Mouse (Mus musculus) limb, embryonic 14.5 days (tissue): ENCODE measurements around the gene Gm20388. TPM values are rescaled to one million over a fixed set of nuclear protein-coding genes. Genes with fewer than 3 reads are reported as not detected.

Source experiments
- ATAC-seq: fragments of 200-750 bp; cut with Nextera tagmentation; 2 replicates; pipeline ENCODE4 v1.8.0; 2017; ENCODE audit warnings: low read depth, moderate number of reproducible peaks, moderate TSS enrichment; ENCODE audit not compliant: low FRiP score
- DNase-seq: peaks from one replicate; pipeline ENCODE4 v3.0.0-alpha.2; 2015; ENCODE audit warnings: low spot score
- H3K27ac ChIP-seq: fragments of 300-500 bp; sonication (generic); replicated peaks from 2 replicates; pipeline ENCODE4 v1.5.1; 2014; ENCODE audit warnings: low read depth, mild to moderate bottlenecking, low read length, moderate library complexity, mixed read lengths
- H3K27me3 ChIP-seq: fragments of 300-500 bp; sonication (generic); 2 replicates; pipeline ENCODE4 v1.6.1; 2014; ENCODE audit warnings: low read length, mixed read lengths; ENCODE audit not compliant: control insufficient read depth, insufficient read depth
- H3K36me3 ChIP-seq: fragments of 300-500 bp; sonication (generic); 2 replicates; pipeline ENCODE4 v1.6.1; 2014; ENCODE audit warnings: mild to moderate bottlenecking, low read length, moderate library complexity, mixed read lengths; ENCODE audit not compliant: control insufficient read depth, insufficient read depth
- H3K4me1 ChIP-seq: fragments of 300-500 bp; sonication (generic); 2 replicates; pipeline ENCODE4 v1.6.1; 2014; ENCODE audit warnings: antibody characterized with exemption, low read length, mixed read lengths; ENCODE audit not compliant: control insufficient read depth, insufficient read depth
- H3K4me2 ChIP-seq: fragments of 300-500 bp; sonication (generic); replicated peaks from 2 replicates; pipeline ENCODE4 v1.6.1; 2014; ENCODE audit warnings: low read depth, mild to moderate bottlenecking, low read length, moderate library complexity; ENCODE audit not compliant: severe bottlenecking
- H3K4me3 ChIP-seq: fragments of 300-500 bp; sonication (generic); replicated peaks from 2 replicates; pipeline ENCODE4 v1.5.1; 2014; ENCODE audit warnings: low read length
- H3K9ac ChIP-seq: fragments of 300-500 bp; sonication (generic); 2 replicates; pipeline ENCODE4 v1.6.1; 2014; ENCODE audit warnings: mild to moderate bottlenecking, low read depth, low read length, moderate library complexity; ENCODE audit not compliant: severe bottlenecking
- H3K9me3 ChIP-seq: fragments of 300-500 bp; sonication (generic); 2 replicates; pipeline ENCODE4 v1.6.1; 2016; ENCODE audit warnings: low read length; ENCODE audit not compliant: control insufficient read depth
- POLR2A ChIP-seq: fragments of 200-500 bp; IDR thresholded peaks from 2 replicates; pipeline ENCODE4 v1.8.0; 2012; ENCODE audit warnings: inconsistent platforms, mild to moderate bottlenecking, moderate library complexity, borderline replicate concordance; ENCODE audit not compliant: insufficient read depth, insufficient read length; ENCODE audit errors: extremely low read depth
- WGBS: fragments of 180-500 bp; shearing (Covaris S2); extraction: QIAGEN DNeasy Blood & Tissue Kit; methylation state at CpG from one replicate; pipeline ENCODE4 v1.1.7; 2014; 5-methylcytosine and 5-hydroxymethylcytosine counted together
- polyA plus RNA-seq, 2 experiments: library from polyadenylated mRNA; depleted of rRNA in 1 of 2; stranded (reverse) in 1 of 2; unstranded in 1 of 2; fragments of >200 nt; fragmentation: Nextera tagmentation in 1 of 2; extraction: Ambion mirVana in 1 of 2; gene quantifications; 2 replicates each; pipeline versions ENCODE4 v1.2.1 to v1.2.3; 2012 to 2014

Gm20388 gene
- polyA plus RNA-seq, 2 experiments: 1.9 to 49.9 TPM

DNA sequence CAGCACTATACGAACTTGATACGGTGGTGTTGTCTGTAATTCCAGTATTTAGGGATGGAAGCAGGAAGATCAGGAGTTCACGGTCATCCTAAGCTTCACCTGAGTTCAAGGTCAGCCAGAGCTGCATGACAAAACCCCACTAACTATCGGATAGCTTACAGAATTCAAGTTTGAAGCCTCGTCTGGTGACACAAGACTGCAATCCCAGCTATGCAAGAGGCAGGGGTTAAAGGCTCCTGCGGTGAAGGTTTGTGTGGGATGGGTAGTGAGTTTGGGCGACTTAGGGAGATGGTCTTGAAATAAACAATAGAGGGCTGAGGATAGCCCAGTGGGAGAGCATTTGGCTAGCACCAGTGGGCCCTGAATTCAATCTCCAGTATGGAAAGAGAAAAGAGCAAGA is 4287.6 kb downstream of the Gm20388 start:
- H3K36me3 ChIP-seq: no peaks in the 10 kb centered on the region
- no peak overlapping the region for H3K4me3 ChIP-seq
- peaks cover 14% of the 10 kb centered on the region; the same call in 1 of the 2 replicates for H3K4me1 ChIP-seq
- no peaks in the 10 kb centered on the region for H3K27me3 ChIP-seq
- no peak for DNase-seq
- no peak overlapping the region for H3K4me2 ChIP-seq
- ATAC-seq: no peak
- no peaks in the 10 kb centered on the region for H3K9me3 ChIP-seq
- no peak for TF ChIP-seq POLR2A
- WGBS: 78% methylated on average over 7 of the region's 7 CpGs
- H3K9ac ChIP-seq: no peak overlapping the region
- H3K27ac ChIP-seq: no peak overlapping the region

GRCm38 (mm10) chr8:124200400-124200799 is 4289.8 kb downstream of the Gm20388 start:
- Histone ChIP-seq H3K36me3 (no peaks in the 10 kb centered on the region), H3K4me1 (peaks cover 14% of the 10 kb centered on the region; the same call in 1 of the 2 replicates), H3K27me3 (no peaks in the 10 kb centered on the region), H3K9me3 (0 out of 2 replicates have a peak, but pooled peaks cover 3% of the 10 kb centered on the region), H3K9ac (no peak overlapping the region), H3K4me3 (no peak overlapping the region), H3K4me2 (no peak overlapping the region), H3K27ac (no peak overlapping the region)
- ATAC-seq (no peak), DNase-seq (no peak)
- no peak for TF ChIP-seq POLR2A
- WGBS: 56% methylated on average over 7 of the region's 7 CpGs

GRCm38 (mm10) chr8:124201706-124202105 is 4291.1 kb downstream of the Gm20388 start:
- Histone ChIP-seq H3K27me3 (no peaks in the 10 kb centered on the region), H3K27ac (no peak overlapping the region), H3K4me3 (no peak overlapping the region), H3K9me3 (0 out of 2 replicates have a peak, but pooled peaks cover 3% of the 10 kb centered on the region), H3K36me3 (no peaks in the 10 kb centered on the region), H3K4me1 (peaks cover 5% of the 10 kb centered on the region; the same call in 1 of the 2 replicates), H3K9ac (no peak overlapping the region), H3K4me2 (no peak overlapping the region)
- DNase-seq: no peak
- ATAC-seq: no peak
- TF ChIP-seq POLR2A: no peak
- WGBS: 76% methylated on average over 8 of the region's 8 CpGs

DNA sequence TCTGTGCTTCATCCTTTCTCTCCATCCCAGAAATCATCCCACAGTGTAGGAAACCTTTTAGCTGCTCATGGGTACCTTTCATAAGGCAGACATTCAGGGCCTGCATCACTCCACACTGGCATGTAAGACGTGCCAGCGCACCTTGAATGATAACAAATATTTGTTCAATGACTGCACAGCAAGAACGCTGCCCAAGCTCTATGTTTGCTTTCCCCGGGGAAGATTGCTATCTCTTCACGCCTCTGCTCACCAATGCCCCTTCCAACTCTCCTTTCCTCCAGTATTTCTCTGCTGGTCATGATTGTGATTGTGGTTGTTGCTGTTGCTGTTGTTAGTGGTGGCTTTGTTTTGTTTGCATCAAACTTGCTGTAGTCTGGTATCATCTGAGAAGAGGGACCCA is 4292.3 kb downstream of the Gm20388 start:
- no peak overlapping the region for H3K9ac ChIP-seq
- H3K9me3 ChIP-seq: 0 out of 2 replicates have a peak, but pooled peaks cover 3% of the 10 kb centered on the region
- 86% methylated on average over 5 of the region's 5 CpGs for WGBS
- no peak overlapping the region for H3K27ac ChIP-seq
- H3K27me3 ChIP-seq: no peaks in the 10 kb centered on the region
- DNase-seq (no peak), ATAC-seq (no peak)
- H3K4me3 ChIP-seq: no peak overlapping the region
- H3K36me3 ChIP-seq: no peaks in the 10 kb centered on the region
- TF ChIP-seq POLR2A: no peak
- H3K4me1 ChIP-seq: no peaks in the 10 kb centered on the region
- no peak overlapping the region for H3K4me2 ChIP-seq

GRCm38 (mm10) chr8:124204001-124204601 is 4293.5 kb downstream of the Gm20388 start:
- WGBS: 86% methylated on average over 13 of the region's 13 CpGs
- TF ChIP-seq POLR2A: no peak
- H3K4me1 ChIP-seq: no peaks in the 10 kb centered on the region
- ATAC-seq: no peak
- no peaks in the 10 kb centered on the region for H3K27me3 ChIP-seq
- H3K27ac ChIP-seq: no peak overlapping the region
- no peaks in the 10 kb centered on the region for H3K36me3 ChIP-seq
- no peak overlapping the region for H3K9ac ChIP-seq
- 0 out of 2 replicates have a peak, but pooled peaks cover 3% of the 10 kb centered on the region for H3K9me3 ChIP-seq
- no peak for DNase-seq
- no peak overlapping the region for H3K4me3 ChIP-seq
- no peak overlapping the region for H3K4me2 ChIP-seq

DNA sequence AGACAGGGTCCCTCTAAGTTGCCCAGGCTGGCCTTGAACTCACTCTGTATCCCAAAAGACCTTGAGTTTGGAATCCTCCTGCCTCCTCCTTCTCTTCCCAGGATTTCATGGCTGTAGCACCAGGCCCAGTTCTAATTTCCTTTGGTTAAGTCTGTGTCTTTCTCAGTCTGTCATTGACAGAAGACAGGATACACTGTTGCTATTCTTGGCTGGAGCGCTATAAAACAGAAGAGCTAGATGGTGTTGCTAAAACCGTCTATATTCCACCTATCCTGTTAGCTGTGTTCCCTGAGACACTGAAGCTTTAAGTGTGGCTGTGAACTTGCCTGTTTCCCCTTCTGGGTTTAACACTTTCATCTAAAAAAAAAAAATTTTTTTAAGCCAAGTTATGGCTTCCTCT is 4301.5 kb downstream of the Gm20388 start:
- Histone ChIP-seq H3K9me3 (no peaks in the 10 kb centered on the region), H3K4me3 (no peak overlapping the region), H3K9ac (no peak overlapping the region), H3K4me2 (no peak overlapping the region), H3K27me3 (no peaks in the 10 kb centered on the region), H3K36me3 (no peaks in the 10 kb centered on the region), H3K27ac (no peak overlapping the region), H3K4me1 (no peaks in the 10 kb centered on the region)
- WGBS: 58% methylated on average over 2 of the region's 2 CpGs
- no peak for TF ChIP-seq POLR2A
- no peak for ATAC-seq
- no peak for DNase-seq
